Mouse (Mus musculus) erythroblast, embryonic 14.5 days (primary cell): ENCODE measurements around the gene Dnaic1.

Experiments
- GATA1 ChIP-seq: IDR thresholded peaks from 2 replicates; pipeline ENCODE4 v1.6.1; 2012; ENCODE audit warnings: low read length, inconsistent platforms, mixed read lengths
- TAL1 ChIP-seq: IDR thresholded peaks from 3 replicates; pipeline ENCODE4 v1.6.1; 2012; ENCODE audit warnings: low read length, inconsistent platforms, mixed read lengths

- TF ChIP-seq TAL1, result no peak
- TF ChIP-seq GATA1, result no peak
These were observed 1.9 kb downstream of the Dnaic1 start for GRCm38 (mm10) chr4:41571490-41571889.
